Mouse (Mus musculus): ENCODE data around the gene Tubb3.
"Not testable (repeated sequence)": the region's sequence is repeated elsewhere in the genome, so short reads cannot be mapped to it uniquely, and the experiment has no call there.

Gene Tubb3

DNA sequence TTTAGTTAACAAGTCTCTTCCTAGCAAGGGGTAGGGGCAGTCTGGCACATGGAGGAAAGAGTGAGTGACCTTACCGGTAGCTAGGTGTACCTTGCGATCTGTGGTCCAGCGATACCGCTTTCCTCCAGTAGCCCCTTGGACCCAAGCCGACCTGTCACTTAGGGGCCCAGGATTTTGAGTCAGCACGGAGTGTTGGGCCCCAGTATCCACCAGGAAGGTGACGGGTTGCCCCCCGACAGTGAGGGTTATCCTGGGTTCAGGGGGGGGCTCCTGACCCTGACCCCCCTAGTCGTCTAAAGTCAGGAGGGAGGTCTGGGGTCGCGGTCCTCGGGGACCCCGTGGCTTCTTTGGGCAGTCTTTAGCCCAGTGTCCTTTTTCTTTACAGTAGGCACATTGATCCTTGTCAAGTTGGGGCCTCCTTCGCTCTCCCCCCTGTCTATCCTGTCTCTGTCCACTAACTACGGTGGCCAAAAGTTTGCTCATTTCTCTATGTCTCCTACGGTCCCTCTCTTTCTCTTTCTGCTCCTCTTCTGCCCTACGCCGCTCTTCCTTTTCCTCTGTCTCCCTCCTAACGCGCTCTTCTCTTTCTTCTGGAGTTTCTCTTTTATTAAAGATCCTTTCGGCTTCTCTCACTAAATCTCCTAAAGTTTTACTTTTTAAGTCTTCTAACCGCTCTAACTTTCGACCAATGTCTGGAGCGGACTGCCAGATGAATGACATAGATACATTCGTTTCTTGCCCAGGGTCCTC, 20.6 kb downstream of the Tubb3 start:
- in situ Hi-C loops (cut with MboI, MseI), result no loop called here

DNA sequence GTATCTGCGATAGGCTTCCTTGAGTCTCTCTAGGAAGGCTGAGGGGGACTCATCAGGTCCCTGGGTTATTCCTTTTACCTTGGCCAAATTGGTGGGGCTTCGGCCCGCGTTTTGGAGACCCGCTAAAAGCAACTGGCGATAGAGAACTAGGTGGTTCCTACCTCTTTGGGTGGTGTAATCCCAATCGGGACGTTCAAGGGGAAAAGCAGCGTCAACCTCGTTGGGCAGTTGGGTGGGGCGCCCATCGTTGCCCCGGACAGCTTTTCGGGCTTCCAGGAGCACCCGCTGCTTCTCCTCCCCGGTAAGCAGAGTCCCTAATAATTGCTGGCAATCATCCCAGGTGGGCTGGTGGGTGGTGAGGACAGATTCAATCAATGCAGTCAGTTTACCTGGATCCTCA, 21.2 kb downstream of the Tubb3 start:
- in situ Hi-C loops (cut with MboI, MseI), result no loop called here

DNA sequence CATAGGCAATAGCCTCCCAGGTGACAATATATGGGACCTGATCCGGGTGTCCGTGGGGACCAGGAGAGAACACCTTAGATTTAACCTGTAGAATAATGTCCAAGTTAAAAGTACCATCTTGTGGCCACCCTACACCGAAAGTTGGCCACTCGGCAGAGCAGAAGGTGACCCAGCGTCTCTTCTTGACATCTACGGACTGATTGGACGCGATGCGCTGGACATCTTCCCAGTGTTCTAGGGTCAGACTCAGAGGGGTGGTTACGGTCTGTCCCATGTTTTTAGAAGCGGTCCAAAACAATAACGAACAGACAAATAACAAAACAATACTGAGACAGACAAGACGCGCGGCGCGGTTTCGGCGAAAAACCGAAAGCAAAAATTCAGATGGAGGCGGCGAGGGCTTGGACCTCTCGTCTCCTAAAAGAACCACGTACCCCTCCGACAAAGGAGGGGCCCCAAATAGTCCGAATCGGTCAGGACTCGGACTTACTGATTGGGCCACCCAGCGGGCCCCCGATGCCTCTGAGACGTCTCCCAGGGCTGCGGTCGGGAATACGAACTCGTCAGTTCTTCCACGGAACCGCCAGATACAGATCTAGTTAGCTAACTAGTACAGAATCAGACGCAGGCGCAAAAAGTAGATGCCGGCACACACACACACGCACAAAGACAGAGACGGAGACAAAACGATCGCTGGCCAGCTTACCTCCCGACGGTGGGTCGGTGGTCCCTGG, 22.2 kb downstream of the Tubb3 start:
- in situ Hi-C loops (cut with MboI, MseI), result not testable (repeated sequence)

DNA sequence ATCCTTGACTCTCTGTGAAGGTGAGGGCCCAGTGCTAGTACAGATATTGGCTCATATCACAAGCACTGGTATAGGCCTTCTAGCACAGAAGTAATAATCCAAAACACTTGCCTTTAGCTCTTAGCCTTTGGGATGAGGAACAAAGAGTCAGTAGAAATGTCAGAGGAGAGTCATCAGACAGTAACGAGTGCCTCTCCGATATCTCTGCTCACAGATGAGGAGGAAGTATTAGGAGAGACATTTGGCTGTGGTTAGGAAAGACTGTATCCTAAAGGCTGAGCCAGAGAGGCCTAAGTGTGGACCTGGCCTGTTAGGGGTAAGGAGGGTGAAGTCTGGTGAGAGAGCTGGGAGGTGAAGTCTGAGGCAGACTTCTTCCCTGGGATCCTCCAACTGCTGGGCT, 30.6 kb downstream of the Tubb3 start:
- in situ Hi-C loops (cut with MboI, MseI), result no loop called here

DNA sequence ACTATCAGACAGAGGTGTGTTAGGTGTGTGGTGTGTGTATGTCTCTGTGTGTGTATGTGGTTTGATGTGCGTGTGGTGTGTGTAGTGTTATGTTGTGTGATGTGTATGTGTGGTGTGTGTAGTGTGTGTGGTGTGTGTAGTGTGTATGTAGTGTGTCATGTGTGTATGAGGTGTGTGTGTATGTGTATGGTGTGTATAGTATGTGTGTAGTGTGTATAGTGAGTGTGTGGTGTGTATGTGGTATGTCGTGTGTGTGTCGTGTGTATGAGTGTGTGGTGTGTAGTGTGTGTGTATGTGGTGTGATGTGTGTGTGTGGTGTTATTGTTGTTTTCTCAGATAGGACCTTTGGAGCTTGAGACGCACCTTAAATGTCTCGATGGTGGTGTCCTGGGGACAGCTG, 31.1 kb downstream of the Tubb3 start:
- in situ Hi-C loops (cut with MboI, MseI), result no loop called here

DNA sequence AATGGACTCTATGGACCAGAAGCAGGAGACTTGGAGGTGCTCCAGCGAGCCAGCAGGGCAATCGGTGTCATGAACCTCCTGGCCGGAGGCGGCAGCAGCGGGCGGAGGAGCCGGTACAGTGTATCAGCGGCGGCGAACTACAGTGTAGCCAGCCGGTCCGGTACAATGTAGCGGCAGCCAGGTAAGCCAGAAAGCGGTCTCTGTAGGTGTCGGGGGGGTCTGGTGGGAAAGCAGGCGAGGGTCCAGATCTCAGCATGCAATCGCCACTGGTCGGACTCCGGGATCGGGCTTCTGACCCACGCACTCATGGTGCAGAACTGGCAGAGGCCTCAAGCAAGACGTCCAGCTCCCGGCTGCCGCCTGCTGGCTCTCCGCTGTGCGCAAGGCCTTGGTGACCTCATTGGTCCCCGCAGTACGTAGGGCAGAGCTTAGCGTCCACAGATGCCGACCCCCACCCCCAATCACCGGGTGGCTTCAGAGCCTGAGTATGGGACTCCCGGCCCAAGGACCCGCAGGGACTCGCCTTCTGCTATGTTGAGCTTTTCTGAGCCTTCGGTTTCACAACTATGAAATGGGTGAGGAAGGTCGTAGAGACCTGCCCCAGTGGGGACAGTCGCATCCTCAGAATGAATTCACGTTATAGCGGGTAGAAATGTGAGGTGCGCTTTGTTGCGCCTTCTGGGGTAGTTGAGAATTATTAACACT, 31.8 kb downstream of the Tubb3 start:
- in situ Hi-C loops (cut with MboI, MseI), result no loop called here

DNA sequence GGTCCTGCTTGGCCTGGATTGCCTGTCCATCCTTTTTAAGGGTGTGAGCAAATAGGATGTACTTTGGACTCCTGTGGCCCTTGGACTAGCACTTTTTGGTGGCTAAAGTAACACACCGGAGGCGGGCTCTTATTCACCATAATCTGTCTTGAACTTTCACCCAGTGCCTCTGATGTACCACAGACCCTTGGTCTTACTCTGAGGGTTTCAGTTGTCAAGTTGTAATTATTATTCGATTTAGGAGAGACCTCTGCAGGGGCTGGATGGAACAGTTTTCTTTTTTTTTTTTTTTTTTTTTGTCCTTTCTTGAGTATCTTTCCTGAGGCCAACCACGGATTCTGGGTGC, 32.3 kb downstream of the Tubb3 start:
- in situ Hi-C loops (cut with MboI, MseI), result no loop called here

DNA sequence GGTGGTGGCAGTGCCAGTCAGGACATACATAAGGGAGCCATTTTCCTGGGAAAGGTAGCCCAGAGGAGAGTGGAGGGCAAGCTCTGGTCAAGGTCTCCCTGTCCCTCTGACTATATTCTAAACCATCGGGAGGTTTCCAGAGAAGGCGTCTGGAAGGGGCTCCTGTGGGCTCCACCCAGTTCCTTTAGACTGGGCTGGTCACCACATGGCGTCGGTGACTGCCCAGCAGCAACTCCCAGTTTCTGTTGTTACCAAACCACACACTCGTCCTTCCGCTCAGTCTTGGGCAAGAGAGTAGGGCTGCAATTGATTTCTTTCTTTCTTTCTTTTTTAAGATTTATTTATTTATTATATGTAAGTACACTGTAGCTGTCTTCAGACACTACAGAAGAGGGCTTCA, 32.9 kb downstream of the Tubb3 start:
- in situ Hi-C loops (cut with MboI, MseI), result no loop called here

DNA sequence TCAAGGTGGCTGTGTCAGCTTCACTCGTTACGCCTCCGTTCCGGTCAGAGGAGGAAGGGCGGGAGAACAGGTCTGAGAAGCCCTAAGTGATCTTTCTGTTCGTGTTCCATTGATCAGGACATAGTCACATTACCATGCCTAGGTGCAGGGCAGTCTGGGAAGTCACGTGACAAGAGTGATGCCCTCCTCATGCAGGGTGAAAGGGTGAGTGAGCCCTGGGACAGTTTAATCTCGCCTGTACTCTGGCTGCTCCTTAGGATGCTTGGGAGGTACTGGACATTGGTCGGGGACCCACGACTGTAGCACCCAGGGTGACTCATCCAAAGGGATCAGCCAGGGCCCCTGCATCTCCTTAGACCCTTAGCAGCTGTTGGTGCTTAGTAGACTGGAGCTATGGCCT, 34.8 kb downstream of the Tubb3 start:
- in situ Hi-C loops (cut with MboI, MseI), result no loop called here

DNA sequence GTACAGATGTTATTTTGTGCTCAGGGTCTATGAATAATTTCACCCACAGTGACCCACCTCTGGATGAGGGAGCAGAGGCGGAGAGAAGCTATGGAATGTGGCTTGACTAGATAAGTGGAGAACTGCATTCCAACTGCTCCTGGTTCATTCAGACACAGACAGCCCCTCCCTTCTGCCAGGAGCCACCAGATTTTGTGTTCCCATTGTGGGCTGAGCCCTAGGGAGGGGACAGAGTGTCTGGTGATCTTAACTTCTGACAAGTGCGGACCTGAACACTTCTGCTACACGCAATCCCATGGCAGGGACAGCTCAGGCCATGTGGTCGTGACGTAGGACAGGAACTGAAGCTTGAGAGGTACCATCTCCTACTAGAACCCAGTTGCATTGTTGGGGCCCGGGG, 35.6 kb downstream of the Tubb3 start:
- in situ Hi-C loops (cut with MboI, MseI), result no loop called here

DNA sequence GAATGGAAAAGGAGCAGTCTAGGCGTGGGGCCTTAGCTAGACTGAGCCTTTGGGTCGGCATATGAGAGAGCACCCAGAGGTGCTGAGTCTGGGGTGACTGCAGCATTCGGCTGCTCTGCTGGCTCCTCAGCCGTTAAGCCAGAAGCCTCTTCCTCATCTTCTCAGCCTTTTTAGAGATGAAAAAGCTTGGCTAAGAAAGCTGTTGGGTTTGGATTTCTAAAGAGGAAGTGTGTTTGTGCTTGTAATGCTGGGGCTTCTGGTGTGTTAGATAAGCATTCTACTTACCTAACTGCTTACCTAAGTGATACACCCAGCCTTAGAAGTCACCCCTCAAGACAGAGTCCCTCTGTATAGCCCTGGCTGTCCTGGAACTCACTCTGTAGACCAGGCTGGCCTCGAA, 39.6 kb downstream of the Tubb3 start:
- in situ Hi-C loops (cut with MboI, MseI), result loop anchor here (5.0 kb wide), 1 partner anchor 938 kb away; no protein-coding TSS in a partner anchor

DNA sequence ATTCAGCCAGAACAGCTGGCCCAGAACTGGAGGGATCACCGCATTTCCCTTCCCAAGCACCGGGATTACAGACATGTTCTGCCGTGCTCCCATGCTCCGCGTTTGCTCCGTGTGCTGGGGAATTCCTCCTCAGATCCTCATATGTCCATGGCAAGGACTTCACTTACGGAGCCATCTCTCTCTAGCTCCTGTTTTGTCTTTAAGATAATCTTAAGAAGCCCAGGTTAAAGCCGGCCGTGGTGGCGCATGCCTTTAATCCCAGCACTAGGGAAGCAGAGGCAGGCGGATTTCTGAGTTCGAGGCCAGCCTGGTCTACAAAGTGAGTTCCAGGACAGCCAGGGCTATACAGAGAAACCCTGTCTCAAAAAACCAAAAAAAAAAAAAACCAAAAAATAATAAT, 40.5 kb downstream of the Tubb3 start:
- in situ Hi-C loops (cut with MboI, MseI), result loop anchor here (5.0 kb wide), 1 partner anchor 939 kb away; no protein-coding TSS in a partner anchor

DNA sequence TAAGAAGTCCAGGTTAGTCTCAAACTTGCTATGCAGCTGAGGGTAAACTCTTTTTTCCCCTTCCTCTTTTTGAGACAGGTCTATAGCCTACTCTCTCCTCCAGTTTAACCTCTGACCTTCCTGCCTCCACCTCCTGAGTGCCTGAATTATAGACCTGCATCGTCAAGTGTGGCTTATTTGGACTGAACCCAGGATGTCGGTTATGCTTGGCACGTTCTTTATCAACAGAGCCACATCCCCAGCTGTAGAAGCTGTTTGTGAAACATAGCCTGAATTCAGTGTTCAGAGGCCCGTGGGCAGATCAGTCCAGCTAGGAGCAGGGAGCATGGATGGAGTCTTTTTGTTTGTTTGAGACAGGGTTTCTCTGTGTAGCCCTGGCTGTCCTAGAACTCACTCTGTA, 40.9 kb downstream of the Tubb3 start:
- in situ Hi-C loops (cut with MboI, MseI), result loop anchor here (5.0 kb wide), 1 partner anchor 940 kb away; no protein-coding TSS in a partner anchor

DNA sequence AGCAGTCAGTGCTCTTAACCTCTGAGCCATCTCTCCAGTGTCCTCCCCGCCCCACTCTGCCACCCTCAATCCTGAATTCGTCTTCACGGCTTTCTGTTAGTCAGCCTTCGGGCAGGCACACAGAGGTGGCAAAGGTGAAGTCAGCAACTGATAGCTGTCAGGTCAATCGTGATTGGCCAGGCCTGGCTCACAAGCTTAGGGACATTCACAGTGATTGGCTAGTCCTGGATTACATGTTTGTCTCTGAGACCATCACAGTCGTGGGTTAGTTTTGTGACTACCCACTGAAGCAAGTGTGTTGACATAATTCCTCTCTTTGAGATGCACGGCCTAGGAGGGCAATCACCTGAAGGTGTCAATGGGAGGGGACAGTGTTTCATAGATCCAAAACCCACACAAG, 42.1 kb downstream of the Tubb3 start:
- in situ Hi-C loops (cut with MboI, MseI), result loop anchor here (5.0 kb wide), 1 partner anchor 941 kb away; no protein-coding TSS in a partner anchor

DNA sequence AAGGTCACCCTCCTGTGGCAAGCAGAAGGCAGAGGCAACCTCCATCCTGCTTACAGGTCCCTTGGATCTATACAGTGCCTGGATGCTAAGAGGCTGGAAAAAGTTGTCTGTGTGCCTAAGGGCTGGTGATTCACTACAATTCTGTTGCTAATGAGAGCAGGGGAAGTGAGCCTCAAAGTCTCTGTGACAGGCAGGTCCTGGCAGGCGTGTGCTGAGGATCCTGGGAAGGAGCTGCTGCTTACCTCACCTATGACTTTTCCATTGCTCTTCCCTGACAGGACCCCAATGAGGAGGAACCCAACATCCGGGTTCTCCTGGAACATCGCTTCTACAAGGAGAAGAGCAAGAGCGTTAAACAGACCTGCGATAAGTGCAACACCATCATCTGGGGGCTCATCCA, 42.7 kb downstream of the Tubb3 start:
- in situ Hi-C loops (cut with MboI, MseI), result loop anchor here (5.0 kb wide), 1 partner anchor 942 kb away; no protein-coding TSS in a partner anchor

DNA sequence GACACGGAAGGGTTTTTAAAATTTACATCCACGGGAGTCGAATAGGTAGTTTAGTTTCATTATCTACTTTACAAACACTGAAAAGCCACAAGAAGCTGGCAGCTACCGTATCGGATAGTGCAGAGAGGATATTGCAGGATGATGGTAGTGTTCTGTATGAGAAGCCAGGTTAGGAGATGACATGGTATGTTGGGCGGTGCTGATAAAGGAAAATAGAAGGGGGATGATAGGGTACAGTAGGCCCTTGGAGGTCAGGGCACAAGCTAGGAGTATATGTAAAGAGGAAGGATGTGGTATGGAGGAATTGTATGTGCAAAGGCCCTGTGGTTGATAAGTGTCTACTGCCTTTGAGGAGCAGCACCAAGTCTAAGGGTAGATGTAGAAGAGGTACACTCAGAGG, 43.3 kb downstream of the Tubb3 start:
- in situ Hi-C loops (cut with MboI, MseI), result loop anchor here (5.0 kb wide), 1 partner anchor 942 kb away; no protein-coding TSS in a partner anchor

DNA sequence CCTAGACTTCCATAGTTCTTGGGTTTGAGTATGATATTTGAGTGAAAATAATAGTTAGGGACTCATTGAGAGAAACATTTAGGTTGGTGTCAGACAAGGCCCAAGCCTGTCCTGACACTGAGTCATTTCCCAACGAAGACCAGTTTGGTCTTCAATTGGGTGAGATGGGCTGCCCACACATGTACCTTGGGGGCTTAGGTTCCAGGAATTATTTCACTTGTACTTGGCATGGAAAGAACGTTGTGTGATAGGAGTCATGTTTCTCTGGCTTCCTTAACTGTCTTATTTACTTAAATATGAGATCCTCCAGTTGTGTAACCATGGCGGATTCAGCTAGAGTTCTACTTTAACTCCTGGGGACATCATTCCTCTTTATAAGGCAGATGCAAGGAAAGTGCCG, 52.4 kb downstream of the Tubb3 start:
- in situ Hi-C loops (cut with MboI, MseI), result no loop called here

DNA sequence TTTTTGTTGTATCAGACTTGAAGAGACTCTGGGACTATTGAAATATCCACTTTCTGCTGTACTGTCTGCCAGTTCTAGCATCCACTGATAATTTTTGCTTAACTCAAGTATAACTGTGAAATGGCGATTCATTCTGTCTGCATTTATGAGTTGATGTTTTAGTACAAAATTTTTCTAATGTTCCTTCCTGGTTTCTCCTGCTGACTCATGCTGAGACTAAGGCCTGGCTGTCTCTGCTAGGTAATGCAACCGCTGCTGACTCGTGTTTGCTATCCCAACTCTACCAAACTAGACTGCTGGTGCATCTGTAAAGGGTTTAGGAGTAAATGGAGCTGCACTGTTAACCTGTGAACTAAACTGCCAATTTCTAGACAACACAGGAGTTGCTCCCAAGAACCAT, 56.3 kb downstream of the Tubb3 start:
- in situ Hi-C loops (cut with MboI, MseI), result no loop called here
